Mouse (Mus musculus) CD4-positive naive resting alpha-beta T cell, adult 76 days (primary cell): ENCODE results near the gene Morn4. TPM values are rescaled to one million over a fixed set of nuclear protein-coding genes. Genes with fewer than 3 reads are reported as not detected.

Experiments used
- total RNA-seq: library from RNA; stranded (reverse); gene quantifications from one replicate; pipeline ENCODE4 v1.2.4, GENCODE M21; 2023

Gene Morn4
- not detected for total RNA-seq

DNA sequence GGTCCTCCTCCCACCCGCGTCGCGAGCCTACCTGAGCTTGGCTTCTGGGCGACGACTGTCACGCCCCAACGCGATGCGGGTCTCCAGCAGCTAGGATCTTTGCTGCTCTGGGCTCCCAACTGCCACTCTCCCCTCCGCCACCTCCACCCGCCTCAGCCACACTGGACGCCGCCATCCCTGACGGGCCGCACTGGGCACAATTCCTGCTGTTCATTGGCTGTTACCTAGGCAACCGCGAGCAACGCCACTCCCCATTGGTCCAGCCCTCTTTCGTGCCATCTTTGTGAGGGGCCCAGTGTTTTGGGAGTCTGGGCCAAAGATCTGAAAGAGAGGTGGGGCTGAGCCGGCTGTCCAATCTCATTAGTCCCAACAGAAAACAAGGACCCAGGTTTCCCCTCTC is at the start of gene Morn4:
Gene Morn4 (minus strand): TSS at position 192 of the 400 bp plus-strand sequence.

DNA sequence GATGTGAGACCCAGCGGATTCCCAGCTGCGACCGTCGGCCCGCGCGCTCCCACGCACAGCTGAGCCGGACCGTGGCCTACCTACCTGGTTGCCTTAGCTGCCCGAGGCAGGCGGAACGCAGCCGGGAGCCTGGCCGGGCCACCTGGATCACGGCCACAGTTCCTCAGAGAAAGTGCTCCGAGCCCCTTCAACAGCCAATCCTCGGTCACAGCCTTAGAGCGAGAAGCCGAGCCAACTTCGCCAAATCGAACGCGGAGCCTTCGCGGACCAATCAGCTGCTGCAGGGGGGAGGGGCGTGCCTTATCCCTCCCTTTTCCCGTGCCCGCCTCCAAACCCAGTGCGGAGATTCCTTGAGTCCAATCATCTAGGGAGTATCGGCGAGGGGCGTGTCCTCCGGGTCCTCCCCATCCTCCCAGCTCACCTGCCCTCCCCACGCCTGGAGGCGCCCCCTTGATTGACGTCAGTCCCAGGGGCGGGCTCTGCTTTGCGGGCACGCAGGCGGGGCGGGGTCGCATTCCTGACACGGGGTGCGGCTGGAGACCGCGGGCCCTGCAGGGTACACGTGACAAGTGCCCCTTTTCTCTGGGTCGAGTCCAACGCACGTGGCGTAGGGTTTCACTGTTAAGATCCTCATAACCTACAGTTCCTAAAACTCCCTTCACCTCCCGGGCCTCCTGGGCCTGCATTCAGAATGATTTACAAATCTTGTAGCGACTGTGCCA is 42.8 kb upstream of the Morn4 start, which contains the start of gene Avpi1:
Gene Avpi1 (minus strand): TSS at position 273 of the 722 bp plus-strand sequence.

DNA sequence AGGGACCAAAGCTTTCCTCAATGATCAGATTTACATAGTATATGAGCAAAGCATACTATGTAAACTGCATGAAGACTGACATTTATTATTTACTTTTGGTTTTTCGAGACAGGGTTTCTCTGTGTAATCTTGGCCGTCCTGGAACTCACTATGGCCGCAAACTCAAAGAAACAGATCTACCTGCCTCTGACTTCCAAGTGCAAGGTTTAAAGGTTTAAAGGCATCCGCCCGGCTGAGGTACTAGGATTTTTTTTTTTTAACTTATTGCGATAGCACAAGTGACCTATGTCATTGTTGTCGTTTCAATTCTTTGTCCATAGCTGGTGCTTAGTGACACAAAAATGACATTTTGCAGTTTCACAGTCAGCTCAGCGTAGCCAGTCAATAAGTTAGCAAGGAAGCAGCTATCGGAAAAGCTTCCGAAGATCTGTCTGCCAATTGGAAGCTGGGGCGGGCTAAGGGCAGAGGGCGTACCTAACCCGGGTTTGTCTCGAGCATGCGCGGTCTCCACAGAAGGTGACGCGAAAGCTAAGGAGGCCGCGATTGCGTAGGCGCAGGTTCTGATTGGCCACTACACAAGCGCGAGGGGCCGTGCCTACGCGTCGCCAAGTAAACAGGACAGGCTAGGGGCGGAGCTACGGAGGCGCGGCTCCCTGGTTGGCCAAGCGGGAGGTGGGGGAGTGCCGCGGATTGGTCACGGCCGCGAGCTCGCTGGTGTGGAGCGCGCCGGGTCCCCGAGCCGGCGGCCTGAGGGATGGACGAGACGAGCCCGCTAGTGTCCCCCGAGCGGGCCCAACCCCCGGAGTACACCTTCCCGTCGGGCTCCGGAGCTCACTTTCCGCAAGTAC is 3.8 kb upstream of the Morn4 start, which contains the start of gene Pi4k2a:
Gene Pi4k2a (plus strand): TSS at position 723 of the 848 bp plus-strand sequence.

DNA sequence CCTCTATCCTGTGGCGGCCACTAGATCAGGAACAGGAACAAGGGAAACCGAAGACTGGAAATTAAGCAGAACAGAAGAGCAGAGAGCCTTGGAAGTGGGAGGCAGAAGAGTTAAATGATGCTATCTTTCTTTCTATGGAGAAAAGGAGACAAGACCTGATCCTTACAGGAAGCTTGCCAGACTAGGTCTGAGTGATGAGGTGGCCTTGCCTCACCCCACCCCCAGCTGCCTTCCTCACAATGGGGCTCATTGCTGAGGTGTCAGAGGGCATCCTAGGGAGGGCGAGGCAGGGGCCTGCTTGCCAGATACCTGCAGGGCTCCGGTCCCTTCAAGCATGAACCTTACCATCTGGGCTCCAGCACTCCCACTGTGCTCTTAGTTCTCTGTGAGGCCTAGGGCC is 34.2 kb downstream of the Morn4 start, which contains the start of gene 4933411K16Rik:
Gene 4933411K16Rik (plus strand): TSS at position 301 of the 400 bp plus-strand sequence.

DNA sequence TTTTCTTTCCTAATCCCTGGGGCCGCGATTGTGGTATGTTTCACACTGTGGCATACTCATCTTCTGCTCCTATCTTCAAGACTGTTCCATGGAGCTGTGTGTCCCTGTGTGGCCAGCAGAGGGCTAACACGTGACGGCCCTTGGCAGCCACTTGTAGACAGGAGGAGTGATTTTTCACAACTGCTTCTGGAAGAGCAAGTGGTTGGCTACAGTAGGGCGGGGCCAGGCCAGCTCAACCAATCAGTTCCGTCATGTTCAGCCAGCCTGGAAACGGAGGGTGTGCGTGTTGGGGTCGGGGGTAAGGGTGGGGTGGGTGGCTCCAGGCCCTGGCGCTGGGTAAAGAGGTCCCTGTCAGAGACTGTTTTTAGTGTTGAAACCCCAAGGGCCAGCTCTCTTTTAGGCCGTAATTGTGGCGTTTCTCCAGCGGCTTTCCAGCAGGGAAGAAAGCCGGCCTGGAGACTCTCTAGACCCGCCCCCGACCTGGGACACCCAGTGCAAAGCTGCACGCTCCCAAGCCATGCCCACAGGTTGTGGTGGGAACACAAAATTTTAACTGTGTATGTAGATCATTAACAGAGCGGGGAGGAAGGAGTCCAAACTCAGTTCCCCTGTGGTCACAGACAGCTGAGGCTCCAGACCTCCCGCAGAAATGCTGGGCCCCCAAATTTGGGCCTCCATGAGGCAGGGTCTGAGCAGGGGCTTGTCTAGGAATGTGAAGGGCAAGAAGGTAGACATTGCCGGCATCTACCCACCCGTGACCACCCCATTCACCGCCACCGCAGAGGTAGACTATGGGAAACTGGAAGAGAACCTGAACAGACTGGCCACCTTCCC is 40.7 kb downstream of the Morn4 start, which contains the start of gene Hoga1:
Gene Hoga1 (plus strand): TSS at position 342 of the 834 bp plus-strand sequence.

DNA sequence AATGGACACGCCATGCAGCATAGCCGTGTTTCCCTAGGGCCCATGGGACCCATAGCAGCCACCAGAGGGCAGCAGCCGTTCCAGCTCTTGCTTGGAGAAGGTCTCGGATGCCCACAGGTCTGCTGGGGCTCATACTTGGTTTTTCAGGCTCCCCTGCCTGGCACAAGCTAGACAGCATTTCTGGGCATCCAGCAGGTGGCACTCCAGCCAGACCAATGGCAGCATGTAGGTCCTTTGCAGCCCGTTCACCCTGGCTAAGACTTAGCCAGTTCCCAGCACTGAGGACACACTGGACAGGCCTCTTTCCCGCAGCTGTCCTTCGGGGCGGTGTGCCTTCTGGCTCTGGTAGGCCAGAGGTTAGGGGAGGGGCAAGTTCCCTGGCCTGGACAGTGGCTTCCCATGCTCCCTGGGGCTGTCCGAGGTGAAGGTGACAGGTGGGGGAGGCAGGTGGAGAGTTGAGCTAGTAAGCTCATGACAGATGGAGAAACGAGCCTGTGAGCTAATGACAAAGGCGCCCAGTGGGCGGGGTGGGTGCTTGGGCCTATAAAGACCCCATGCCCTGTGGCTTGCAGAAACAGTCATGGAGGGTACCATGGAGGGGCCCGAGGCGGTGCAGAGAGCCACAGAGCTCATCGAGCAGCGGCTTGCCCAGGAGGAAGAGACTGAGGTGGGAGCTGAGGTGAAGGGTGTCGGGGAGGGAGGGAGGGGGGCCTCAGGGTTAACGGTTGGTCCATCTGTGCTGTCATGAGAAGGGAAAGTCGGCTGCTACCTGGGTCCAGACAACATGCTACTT is 50.5 kb downstream of the Morn4 start, which contains the start of gene Ankrd2:
Gene Ankrd2 (plus strand): TSS at position 545 of the 793 bp plus-strand sequence.

Other genes starting within 250 kb of the Morn4 start
- 157 TPM for gene Frat2, start 238.2 kb downstream of the Morn4 start, total RNA-seq
- gene Rrp12, start 190.2 kb downstream of the Morn4 start, total RNA-seq: 36.7 TPM
- 40.7 TPM for gene Pgam1, start 174.4 kb downstream of the Morn4 start, total RNA-seq
- gene Exosc1, start 152.9 kb downstream of the Morn4 start, total RNA-seq: 37.9 TPM
- 23.9 TPM for gene Zdhhc16, start 152.9 kb downstream of the Morn4 start, total RNA-seq
- 106 TPM for gene Mms19, start 105.2 kb downstream of the Morn4 start, total RNA-seq
- 6.7 TPM for gene Ubtd1, start 104.6 kb downstream of the Morn4 start, total RNA-seq
- not detected for gene Ankrd2, start 50.4 kb downstream of the Morn4 start, total RNA-seq
- not detected for gene Hoga1, start 40.7 kb downstream of the Morn4 start, total RNA-seq
- not detected for gene 4933411K16Rik, start 34.1 kb downstream of the Morn4 start, total RNA-seq
- gene Pi4k2a, start 4.1 kb upstream of the Morn4 start, total RNA-seq: 54.0 TPM
- gene Avpi1, start 42.7 kb upstream of the Morn4 start, total RNA-seq: 9.9 TPM
- gene Marveld1, start 61.0 kb upstream of the Morn4 start, total RNA-seq: 10.6 TPM
- 73.4 TPM for gene Zfyve27, start 77.6 kb upstream of the Morn4 start, total RNA-seq
- gene Sfrp5, start 115.9 kb upstream of the Morn4 start, total RNA-seq: not detected
- not detected for gene Golga7b, start 161.2 kb upstream of the Morn4 start, total RNA-seq